Mouse (Mus musculus) layer of hippocampus, adult 11-12 months (tissue): ENCODE data around the gene Arap1.
A peak's percentile ranks its signal among the peaks of the same experiment; 100 is the strongest.

Source experiments
- DNase-seq: peaks from one replicate; pipeline ENCODE4 v3.0.0; 2022; ENCODE audit warnings: low spot score

Arap1 gene

DNA sequence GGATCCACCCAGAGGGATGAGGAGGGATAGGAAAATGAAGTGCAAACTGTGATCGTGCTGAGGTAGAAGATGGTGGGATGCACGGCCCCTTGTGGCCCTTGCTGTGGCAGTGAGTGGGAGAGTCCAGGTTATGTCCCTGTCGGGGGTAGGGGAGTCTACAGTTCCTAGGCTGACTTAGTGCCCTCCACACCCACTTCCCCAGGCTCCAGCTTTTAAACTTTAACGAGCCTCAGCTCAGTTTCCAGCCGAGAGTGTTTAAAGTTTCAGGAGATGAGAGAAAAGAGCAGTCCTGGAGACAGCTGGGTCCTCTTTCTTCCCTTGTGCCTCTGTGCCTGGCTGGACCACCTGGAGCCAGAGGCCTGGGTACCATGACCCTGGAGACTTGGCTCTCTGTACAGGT, 20.6 kb upstream of the Arap1 start:
- DNase-seq: no peak

DNA sequence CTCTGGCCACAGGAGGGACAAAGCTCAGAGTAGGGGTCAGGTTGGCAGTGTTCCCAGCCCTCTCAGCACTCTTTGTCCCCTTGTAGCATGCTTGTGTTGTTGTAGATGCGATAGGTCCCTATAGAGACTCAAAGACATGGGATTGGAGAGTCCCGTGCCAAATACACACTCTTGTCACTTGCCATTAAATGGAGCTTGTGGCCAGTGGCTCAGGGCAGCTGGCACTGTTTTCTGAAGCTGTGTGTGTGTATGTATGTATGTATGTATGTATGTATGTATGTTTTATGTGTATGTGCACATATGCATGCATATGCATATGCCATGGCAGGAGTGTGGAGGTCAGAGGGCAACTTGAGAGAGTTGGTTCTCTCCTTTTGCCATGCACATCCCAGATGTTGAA, 20.1 kb upstream of the Arap1 start:
- no peak for DNase-seq

DNA sequence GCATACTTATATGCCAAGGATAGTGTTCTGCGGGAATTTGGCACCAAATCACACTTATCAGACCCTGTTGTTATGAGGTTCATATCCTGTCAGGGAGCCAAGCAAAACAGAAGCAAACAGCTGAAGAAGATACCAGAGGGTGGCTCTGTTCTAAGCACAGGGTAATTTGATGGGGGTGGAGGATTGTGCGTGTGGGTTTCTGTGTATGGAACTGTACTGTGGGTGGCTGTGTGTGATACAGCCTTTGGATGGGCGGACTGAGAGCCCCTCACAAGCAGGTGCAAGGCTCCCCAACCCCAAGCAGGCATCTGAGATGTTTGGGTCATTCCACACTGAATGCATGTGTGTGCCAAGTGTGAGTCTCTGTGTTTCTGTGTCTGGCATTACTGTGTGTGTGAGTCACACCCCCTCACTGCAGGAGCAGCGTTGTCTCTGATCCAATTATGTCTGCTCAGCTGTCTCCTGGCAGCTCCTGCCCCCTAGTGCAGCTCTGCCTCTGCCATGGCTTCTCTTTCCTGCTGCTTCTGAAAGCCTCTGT, 19.2 kb upstream of the Arap1 start:
- peak; percentile 71 for DNase-seq

DNA sequence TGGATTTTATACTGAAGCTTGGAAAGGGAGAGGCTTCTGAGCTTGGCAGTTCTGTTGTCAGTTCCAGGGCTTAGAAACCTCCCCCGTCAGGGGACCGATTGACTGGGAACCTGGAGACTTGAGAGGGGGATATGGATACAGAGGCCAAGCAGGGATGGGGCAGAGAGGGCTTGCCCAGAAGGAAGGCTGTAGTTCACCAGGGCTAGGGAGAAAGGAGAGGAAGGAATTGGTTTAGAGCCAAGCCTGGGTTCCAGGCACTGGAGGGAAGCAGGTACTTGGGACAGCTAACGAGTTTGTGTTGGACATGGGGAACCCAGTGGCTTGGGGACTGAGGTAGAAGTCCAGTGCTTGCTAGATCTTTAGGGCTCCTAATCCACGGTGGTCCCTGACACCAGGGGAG, 18.3 kb upstream of the Arap1 start:
- DNase-seq: no peak

DNA sequence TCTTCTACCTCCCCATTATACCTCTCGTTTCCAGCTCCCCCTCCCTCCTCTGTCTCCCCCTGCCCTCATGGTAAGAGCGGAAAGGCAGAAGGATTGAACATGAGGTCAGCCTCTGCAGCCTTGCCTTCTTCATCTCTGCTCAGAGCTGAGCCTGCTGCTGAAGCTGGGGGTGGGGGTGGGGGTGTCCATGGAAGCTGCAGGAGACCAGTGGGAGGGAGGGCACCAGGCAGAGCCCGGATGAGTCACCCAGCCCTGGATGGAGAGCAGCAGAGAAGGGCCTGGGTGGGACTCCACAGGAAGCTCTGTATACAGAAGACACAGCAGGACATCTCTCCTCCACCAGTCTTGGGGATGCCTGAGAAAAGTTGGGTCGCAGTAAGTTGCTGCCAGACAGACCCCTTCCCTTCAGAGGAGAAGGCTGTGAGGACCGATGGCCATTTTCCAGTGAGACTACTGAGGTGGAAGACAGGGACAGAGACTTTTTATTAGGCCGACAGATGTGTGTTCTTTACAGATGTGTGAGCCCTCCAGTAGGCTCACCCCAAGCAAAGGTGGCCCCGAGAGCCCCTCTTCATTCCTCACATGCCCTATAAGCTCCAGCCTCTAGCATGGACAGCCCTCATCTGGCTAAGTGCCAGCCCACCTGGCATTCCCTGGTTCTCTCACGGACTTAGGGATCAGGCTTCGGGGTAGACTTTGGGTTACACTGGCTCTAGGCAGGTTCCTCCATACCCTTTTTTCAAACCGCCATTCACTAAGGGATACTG, 17.6 kb upstream of the Arap1 start:
- DNase-seq: no peak

DNA sequence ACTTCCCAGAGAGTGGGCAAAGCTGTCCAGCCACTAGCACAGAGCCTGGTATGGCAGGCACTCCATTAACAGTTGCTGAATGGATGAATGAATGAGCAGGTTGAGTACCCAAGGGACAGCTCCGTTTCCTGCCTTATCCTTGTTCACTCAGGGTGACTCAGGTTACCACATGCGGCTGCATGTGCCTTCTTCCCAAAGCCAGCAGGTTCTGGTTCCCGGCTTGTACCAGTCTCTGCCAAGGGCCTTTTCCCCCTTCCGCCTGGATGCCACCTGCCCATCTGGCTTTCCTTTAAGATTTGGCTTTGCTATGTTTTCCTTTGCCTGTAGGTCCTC, 17.1 kb upstream of the Arap1 start:
- no peak for DNase-seq

DNA sequence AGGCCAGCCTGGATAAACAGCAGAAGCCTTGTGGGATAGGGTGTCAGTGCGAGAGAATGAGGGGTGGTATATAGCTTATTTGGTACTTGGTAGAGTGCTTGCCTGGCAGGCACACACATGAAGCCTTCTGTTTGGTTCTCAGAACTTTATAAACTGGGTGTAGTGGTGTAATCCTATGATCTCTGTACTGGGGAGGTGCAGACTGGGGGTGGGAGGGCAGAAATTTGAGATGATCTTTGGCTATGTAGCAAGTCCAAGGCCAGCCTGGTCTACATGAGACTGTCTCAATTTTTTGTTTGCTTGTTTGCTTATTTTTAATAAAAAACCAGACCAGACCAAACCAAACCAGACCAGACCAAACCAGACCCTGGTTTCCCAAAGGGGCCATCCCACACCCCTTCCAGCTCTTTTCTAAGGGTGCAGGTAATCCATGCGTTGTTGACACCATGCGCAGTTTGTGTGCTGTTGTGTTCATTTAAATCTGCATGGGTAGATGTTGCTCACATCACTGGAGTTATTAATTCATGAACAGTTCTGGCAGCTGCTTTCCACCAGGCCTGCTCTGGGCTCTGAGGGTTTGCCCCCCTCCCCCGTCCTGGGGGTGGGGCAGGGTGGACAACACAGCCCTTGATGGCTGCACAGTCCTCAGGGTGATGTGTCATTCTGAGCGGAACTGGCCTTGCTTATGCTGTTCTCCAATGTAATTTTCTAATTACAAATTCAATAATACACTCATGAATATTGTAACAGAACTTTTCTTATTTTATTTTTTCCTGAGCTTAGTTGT, 15.6 kb upstream of the Arap1 start:
- DNase-seq: no peak

DNA sequence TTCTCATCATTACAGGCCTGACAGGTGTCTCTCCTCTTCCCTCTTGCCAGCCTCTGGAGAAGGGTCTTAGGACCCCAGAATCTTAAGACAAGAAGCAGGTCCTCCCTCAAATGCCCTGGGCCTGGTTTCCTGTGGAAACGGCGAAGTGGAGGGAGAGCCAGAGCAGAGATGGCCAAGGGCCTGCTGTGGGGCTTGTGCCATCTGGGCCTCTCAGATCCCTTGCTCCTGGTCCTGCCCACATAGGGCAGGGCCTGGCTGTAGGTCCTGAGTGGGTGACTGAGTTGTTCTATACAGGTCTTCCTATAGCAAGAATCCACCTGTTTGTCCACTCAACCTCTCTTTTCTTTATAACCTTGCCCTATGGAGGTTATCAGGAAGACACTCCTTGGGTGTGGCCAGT, 12.6 kb upstream of the Arap1 start:
- DNase-seq: no peak

DNA sequence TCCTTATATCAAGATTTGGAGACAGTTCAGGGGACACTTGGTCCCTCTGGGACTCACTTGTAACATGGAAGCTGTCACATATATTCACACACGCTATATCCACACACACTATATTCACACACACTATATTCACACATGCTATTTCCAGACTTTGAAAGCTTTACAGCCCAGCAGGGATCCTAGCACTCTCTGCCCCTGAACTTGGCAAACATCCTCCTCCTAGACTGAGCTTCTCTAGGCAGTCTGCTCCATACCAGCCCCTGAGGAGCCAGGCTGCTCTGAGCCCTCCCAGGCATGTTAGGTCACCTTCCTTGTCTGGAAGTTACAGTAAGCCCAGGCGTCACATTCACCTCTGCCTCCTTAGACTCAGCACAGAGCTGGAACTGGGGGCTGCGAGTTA, 11.2 kb upstream of the Arap1 start:
- DNase-seq: no peak

DNA sequence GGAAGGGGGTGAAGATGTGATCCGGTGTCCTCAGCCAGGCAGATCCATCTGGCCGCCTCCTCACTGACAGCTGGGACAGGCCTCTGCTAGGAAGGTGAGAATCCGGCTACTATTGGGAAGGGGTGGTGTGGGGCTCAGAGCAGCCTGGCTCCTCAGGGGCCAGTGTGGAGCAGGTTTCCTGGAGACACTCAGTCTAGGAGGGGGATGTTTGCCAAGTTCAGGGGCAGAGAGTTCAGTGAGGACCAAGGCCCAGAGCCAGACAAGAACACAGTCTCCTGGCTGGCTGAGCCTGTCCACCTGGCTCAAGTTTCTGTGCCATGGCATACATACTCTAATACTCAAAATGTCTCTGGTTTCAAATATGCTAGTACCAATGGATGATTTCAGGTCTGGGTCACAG, 10.5 kb upstream of the Arap1 start:
- DNase-seq: no peak

DNA sequence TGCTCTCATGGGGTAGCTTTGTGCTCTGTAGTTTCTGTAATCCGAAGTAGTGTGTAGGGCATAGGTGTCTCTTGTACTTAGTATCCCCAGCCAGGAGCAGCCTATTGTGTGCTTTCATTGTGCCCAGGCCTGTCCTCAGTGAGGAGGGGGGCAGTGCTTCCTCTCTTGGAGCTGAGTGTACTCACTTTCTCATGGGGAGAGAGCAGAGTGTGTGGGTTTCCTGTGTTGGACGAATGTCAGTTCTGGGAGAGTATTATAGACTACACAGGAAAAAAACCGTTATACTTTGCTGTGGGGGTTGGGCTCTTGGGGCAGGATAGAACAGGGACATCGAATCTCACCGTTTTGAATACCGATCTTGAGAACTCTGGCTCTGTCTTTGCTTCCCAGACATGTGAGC, 6.5 kb upstream of the Arap1 start:
- DNase-seq: no peak

DNA sequence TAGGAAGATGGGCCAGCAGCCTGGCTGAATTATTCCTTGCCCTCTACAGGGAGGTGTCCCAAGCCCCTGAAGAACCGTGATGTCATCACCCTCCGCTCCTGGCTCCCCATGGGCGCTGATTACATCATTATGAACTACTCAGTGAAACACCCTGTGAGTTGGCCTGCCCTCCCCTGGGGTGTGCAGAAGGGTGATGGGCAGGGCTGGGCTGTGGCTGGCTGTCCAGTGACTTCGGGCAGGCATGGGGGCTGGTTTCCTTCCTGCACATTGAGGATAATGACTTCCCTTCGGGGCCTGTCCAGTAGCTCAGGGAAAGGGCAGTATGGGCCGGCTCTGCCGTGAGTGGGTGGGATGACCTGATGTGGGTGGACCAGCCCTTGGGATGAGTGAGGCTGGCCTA, 4.7 kb upstream of the Arap1 start:
- no peak for DNase-seq

DNA sequence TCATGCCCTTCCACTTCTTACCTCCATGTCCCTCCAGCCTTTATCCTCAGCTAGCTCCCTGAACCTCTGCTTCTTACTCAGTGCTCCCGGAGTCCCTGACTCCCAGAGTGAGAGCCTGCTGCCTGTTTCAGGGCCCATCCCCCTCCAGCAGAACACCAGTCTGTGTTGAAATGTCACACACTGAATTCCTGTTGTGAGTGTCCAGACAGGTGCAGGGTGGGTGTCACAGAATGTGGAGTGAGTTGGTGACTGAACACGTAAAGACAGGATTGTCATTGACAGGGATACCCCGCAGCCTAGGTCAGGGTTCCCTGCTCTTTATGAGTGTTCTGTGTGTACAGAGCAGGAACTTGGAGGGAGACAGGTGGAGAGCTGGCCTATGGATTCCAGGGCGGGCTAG, 3.0 kb upstream of the Arap1 start:
- no peak for DNase-seq

DNA sequence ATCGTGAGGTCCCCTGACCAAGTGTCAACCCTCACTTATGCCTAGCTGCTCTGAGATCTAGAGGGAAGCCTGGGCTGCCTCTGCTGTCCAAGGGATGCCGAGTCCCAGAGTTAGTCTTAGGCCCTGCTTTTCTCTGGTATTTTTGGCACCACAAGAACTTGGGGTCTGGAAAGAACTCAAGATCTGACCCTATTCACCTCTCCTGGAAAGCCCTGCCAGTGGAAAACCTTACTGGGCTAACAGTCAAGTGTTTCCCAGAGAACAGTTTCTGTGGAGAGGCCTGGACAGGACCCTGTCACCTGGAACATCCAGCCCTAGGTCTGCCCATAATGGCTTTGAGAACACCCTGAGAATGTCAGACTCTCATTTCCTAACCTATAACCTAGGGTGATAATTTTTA, 876 bp upstream of the Arap1 start:
- no peak for DNase-seq

DNA sequence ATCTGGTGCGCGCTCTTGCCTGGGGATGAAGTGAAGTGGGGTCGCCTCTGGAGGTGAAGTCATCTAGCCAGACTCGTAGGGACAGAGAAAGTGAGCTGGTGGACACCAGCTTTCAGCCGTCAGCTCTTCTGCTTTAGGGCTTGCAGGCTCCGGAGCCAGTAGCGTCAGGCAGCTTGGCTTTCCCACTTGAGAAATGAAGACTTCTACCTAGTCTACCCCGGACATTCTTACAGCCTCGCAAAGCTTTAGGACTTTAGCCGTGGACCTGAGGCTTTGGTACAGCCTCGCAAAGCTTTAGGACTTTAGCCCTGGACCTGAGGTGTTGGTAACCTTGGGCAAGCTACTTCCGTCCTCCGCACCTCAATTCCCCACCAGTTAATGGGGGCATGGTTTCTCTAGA, 445 bp downstream of the Arap1 start:
- DNase-seq: no peak

DNA sequence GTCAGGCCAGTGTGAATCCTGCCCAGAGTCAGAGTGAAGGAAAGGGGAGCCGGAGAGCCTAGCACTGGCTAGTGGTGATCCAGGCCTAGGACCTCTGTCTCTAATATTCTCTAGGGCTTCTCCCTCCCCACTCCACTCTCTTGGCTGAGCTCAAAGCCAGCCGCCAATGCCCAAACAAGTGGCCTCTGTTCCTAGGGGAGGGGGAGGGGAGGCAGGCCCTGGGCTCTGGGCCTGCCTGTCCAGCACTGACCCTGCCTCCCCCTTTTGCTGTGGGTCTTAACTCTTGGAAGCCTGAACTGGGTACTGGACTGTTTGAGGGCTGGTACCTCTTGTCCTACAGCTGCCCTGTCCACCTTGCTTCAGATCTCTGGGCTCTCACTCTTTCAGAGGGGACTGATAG, 2.0 kb downstream of the Arap1 start:
- DNase-seq: peak; percentile 76

DNA sequence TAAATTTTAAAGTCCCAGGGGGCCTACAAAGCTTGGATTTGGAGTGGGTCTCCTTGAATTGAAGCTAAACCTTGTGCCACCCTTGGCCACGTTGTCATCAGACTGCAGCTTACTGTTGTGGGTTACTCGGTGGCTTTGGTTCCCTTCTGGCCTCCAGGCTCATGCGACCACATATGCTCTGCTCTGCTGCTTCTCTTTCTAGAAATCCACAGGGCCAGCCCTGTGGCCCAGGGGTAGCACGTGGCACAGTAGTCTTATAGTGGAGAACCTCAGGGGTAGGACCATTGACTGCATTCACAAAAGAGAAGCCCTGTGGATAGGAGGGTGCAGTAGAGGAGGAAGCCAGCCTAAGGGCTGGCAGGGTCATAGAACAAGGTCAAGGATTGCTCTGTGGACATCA, 4.5 kb downstream of the Arap1 start:
- no peak for DNase-seq

DNA sequence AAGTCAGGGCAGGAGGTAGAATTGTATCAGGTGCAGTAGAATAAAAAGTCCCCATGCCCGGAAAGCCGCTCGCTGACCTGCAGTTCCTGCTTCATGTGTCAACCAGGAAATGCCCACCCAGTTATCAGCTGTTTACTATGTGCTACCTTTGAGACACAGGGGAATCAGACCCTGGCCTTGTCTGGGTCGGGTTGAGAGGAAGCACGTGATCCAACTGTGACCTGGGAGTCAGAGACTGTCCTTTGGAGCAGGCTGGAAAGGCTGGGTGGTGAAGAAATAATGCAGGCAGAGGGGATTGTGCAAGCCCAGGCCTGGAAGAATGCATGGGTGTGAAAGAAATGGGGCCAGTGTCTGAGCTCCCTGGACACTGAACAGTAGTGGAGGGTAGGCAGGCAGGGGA, 6.6 kb downstream of the Arap1 start:
- DNase-seq: no peak

DNA sequence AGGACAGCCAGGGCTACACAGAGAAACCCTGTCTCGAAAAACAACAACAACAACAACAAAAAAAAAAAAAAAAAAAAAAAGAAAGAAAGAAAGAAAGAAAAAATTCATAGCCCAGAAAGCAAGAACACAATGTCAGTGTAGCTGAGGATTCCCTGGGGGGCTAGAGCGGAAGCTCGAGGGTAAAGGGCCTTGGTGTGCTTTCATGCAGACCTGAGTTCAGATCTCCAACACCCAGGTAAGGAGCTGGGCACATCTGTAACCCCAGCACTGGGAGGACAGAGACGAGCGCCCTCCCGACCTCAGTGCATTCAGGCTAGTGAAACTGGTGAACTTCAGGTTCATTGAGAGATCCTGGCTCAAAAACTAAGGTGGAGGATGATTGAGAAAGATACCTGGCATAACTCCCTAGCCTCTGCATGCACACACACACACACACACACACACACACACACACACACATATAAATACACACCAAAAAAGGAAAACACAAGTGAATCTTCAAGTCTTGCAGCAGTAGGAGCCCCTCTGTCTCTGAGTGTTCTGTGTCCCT, 7.8 kb downstream of the Arap1 start:
- DNase-seq: no peak

DNA sequence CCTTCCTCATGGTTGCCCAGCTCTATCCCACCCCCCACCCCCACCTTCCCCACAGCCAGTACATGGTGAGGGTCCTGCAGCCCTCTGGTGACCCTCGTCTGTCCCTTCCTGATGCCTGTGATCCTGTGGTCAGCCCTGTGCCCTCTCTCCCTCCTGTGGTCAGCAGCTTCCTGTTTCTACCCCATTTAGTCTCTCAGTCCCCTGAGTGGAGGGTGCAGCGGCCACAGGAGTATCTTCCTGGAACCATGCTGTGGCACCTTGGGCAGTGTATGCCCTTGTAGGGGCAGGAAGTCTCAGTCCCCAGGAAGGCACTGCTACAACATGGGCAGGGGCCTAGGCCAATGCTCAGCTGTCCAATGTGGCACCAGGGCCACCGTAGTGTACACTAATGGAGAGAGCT, 9.0 kb downstream of the Arap1 start:
- no peak for DNase-seq

DNA sequence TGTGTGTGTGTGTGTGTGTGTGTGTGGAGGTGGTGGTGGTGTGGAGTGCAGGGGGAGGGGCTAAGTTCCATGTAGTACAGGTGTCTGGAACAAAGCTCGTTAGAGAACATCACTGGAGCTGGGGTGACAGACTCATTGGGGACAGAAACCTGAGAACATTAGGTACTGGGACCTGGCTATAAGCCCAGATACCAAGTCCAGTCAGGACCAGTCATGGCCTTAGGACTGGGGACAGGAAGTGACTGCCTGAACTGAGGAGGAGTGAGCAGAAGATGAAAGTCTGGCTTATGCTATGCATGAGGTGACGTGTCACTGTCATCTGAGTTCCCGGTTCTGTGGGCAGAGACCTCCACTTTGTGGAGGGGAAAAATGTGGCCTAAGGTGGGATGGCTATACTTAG, 12.5 kb downstream of the Arap1 start:
- DNase-seq: no peak

DNA sequence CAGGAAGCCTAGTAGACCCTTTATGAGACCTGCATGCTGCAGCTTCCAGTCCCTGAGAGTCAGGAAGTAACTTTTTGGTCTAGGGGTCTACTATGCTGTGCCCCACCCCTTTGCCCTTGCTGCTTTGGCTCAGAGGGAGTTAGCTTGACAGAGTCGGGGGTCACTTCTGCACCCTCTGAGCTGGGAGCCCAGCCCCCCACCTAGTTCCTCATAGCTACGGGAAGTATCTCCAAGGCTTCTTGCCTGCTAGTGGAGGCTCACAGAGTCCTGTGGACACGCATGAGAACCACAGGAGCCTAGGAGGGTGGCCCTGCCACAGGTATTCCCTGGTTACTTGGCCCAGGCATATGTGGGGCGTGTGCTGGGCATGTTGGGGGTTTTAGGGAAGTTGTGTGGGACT, 13.2 kb downstream of the Arap1 start:
- no peak for DNase-seq

DNA sequence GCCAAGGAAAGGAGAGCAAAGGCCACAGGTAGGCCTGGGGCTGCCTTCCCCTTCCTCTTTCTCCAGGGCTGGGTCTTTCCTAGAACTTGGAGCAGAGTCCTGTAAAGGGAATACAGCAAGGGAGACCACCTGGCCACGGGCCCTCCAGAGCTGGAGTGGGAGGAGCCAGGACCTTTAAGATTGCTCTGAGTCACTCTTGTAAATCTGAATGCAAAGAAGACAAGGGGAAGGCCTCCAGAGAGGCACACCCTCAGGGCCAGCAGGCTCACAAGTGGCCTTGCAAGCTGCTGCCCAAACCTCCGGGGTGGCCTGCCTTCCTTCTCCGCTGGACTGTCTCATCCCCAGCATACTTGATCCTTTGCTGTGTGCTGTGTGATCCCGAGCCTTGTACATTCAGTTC, 13.9 kb downstream of the Arap1 start:
- no peak for DNase-seq
